Mouse (Mus musculus) small intestine, adult 2 months (tissue): ENCODE results near the gene Polr3a. TPM values are rescaled to one million over a fixed set of nuclear protein-coding genes. Genes with fewer than 3 reads are reported as not detected.

Experiments
- H3K27ac ChIP-seq: fragments of 200-500 bp; 2 replicates; pipeline ENCODE4 v1.5.1; 2012; ENCODE audit warnings: low read depth, low read length, control low read depth, inconsistent platforms; ENCODE audit not compliant: insufficient read depth
- H3K27me3 ChIP-seq: fragments of 200-500 bp; 2 replicates; pipeline ENCODE4 v1.6.1; 2012; ENCODE audit warnings: mild to moderate bottlenecking, moderate library complexity, low read length, inconsistent platforms; ENCODE audit not compliant: control insufficient read depth, insufficient read depth
- H3K36me3 ChIP-seq: fragments of 200-500 bp; 2 replicates; pipeline ENCODE4 v1.6.1; 2012; ENCODE audit warnings: mild to moderate bottlenecking, low read length, control low read depth, inconsistent platforms; ENCODE audit not compliant: control insufficient read depth, insufficient read depth
- H3K4me1 ChIP-seq: fragments of 200-500 bp; 2 replicates; pipeline ENCODE4 v1.6.1; 2012; ENCODE audit warnings: low read length, inconsistent platforms, mixed read lengths; ENCODE audit not compliant: control insufficient read depth, insufficient read depth, insufficient read length
- H3K4me3 ChIP-seq: fragments of 200-500 bp; 2 replicates; pipeline ENCODE4 v1.5.1; 2012; ENCODE audit warnings: low read depth, mild to moderate bottlenecking, control low read depth, inconsistent platforms, low read length, moderate library complexity
- CTCF ChIP-seq: fragments of 200-500 bp; IDR thresholded peaks from 2 replicates; pipeline ENCODE4 v1.5.1; 2012; ENCODE audit warnings: low read depth, mild to moderate bottlenecking, control low read depth, inconsistent platforms, low read length, moderate library complexity, mixed read lengths; ENCODE audit not compliant: insufficient replicate concordance, insufficient read length; ENCODE audit errors: extremely low read depth
- POLR2A ChIP-seq: fragments of 200-500 bp; IDR thresholded peaks from 2 replicates; pipeline ENCODE4 v1.6.1; 2012; ENCODE audit warnings: low read depth, mild to moderate bottlenecking, control low read depth, inconsistent platforms, low read length, moderate library complexity
- WGBS: fragments of 180-500 bp; shearing (Covaris S2); methylation state at CpG from one replicate; pipeline ENCODE4 v1.1.7; 2018; 5-methylcytosine and 5-hydroxymethylcytosine counted together
- polyA plus RNA-seq: library from polyadenylated mRNA; depleted of rRNA; stranded (reverse); fragments of >200 nt; gene quantifications from 2 replicates; pipeline ENCODE4 v1.2.3, GENCODE M21; 2012

Polr3a gene
- polyA plus RNA-seq, 1 experiment, result 3.8 TPM

DNA sequence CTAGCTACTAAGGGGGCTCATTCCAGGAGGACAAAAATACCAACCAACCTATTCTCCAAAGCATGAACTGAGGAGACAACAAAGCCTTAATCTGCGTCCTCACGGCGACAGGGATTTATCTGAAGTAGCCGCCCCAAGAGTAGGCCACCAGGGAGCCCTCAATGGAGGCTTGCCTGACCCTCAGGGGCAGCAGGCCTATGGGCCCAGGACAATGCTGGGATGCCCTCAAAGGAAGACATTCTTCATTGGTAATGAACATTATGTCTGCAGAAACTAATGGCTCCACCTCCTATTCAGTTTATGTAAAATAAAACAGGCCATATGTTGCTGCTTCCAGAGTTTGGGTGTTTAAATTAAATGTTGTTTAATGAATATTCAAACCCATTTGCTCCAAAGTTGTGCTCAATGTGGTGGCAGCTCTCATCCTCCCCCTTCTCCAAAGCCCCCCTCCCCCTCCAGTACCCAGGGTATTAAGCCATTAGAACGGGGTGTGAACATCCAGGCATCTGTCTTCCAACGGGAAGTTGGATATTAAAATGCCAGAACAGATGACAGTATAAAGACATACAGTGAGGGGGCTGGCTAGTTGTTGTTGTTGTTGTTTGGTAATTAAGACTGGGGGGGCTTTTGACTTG lies 25.8 kb upstream of the Polr3a start:
- Histone ChIP-seq H3K27ac (no peak overlapping the region), H3K27me3 (no peaks in the 10 kb centered on the region; the same call in 1 of the 2 replicates), H3K4me3 (no peak overlapping the region), H3K4me1 (no peaks in the 10 kb centered on the region), H3K36me3 (no peaks in the 10 kb centered on the region)
- WGBS, result 82% methylated on average over 6 of the region's 6 CpGs
- TF ChIP-seq POLR2A (no peak), CTCF (no peak)

DNA sequence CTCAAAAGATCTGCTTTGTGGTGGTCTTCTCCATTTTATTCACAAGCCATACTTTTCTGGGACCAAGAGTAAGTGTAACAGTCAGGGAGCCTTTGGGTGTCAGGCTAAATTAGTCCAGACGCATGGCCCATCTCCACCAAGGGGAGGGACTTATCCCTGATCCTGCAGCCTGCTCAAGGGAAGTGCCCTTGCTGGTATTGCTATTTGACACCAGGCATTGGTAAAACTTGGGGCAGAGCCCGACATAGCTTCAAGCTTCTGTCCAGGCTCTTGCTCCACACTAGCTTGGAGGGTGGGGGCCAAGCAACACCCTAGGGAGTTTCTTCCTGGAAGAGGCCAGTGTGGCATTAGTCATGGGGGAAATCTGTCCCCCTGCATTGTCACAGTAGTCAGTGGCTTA lies 23.8 kb upstream of the Polr3a start:
- TF ChIP-seq CTCF (no peak), POLR2A (no peak)
- 92% methylated on average over 2 of the region's 2 CpGs for WGBS
- Histone ChIP-seq H3K4me1 (no peaks in the 10 kb centered on the region), H3K27ac (no peak overlapping the region), H3K27me3 (no peaks in the 10 kb centered on the region; the same call in 1 of the 2 replicates), H3K4me3 (no peak overlapping the region), H3K36me3 (no peaks in the 10 kb centered on the region)

DNA sequence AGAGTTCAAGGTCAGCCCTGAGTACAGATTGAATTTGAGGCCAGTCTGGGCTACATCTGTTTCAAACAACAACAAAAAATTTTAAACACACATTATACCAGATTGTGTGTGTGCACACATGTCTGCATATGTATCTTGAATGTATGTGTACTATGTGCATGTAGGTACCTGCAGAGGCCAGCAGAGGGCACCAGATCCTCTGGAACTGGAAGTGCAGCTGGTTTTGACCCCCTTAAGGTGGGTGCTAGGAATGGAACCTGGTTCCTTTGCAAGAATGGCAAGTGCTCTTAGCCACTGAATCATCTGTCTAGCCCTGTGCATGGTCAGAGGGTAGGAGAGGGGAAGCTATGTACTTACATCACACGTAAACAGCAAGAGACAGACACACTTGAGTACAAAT lies 23.4 kb upstream of the Polr3a start:
- Histone ChIP-seq H3K4me1 (no peaks in the 10 kb centered on the region), H3K36me3 (no peaks in the 10 kb centered on the region), H3K4me3 (no peak overlapping the region), H3K27ac (no peak overlapping the region), H3K27me3 (no peaks in the 10 kb centered on the region; the same call in 1 of the 2 replicates)
- TF ChIP-seq CTCF (peak; percentile 52; the same call in 1 of the 2 replicates), POLR2A (no peak)
- WGBS, result 97% methylated on average over 1 of the region's 1 CpGs

DNA sequence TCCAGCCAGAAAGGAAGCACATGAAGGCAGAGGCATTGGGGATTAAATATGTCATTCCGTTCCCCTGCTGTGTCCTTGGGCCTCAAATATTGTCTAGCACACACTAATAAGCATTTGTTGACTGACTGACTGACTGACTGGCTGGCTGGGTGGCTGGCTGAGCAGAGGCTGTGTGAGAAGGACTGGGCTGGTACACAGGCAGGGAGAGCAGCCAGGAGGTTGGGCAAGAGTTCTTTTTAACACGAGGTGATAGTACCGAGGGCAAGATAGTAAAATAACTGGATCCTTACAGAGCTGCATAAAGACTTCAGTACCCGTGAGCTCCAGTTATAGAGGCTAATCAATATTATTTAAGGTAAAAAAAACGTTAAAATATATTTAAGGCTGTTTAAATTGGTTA lies 22.7 kb upstream of the Polr3a start:
- Histone ChIP-seq H3K4me1 (no peaks in the 10 kb centered on the region), H3K36me3 (no peaks in the 10 kb centered on the region), H3K27me3 (no peaks in the 10 kb centered on the region; the same call in 1 of the 2 replicates), H3K4me3 (no peak overlapping the region), H3K27ac (no peak overlapping the region)
- WGBS, result 39% methylated on average over 5 of the region's 5 CpGs
- TF ChIP-seq POLR2A (no peak), CTCF (no peak)

DNA sequence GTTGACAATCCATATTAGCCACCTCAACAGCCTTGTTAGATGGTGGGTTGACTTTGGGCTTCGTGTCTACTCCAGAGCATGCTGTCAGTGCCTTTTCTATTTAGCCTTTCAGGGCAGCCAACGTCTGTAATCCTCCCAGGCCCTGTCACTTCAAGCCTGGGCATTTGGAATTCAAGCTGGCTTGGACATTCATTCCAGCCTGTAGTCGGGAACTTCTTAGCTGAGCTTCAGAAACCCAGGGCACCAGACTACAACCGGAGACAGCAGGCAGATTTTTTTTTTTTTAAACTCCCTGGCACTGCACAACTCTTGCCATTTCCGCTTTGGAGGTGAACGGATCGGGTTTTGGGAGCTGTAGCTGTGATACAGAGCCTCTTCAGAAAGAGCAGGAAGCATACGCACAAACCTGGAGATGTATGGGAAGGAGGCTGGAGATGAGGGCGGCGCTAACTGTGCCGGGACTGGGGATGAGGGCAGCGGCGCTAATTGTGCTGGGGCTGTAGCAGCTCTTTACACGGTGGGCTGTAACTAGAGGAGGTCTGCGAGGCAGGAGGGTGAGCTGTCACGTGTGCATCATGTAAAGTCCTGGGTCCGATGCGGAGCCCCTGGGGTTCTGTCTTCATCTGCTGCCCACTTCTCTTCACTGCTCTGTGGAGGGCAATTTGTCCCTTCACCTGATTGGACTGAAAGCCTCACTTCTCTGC lies 21.4 kb upstream of the Polr3a start:
- no peak overlapping the region for H3K4me3 ChIP-seq
- 23% methylated on average over 18 of the region's 18 CpGs for WGBS
- no peaks in the 10 kb centered on the region for H3K4me1 ChIP-seq
- no peak for TF ChIP-seq CTCF
- no peak for TF ChIP-seq POLR2A
- H3K36me3 ChIP-seq, result no peaks in the 10 kb centered on the region
- H3K27ac ChIP-seq, result no peak overlapping the region
- no peaks in the 10 kb centered on the region; the same call in 1 of the 2 replicates for H3K27me3 ChIP-seq

DNA sequence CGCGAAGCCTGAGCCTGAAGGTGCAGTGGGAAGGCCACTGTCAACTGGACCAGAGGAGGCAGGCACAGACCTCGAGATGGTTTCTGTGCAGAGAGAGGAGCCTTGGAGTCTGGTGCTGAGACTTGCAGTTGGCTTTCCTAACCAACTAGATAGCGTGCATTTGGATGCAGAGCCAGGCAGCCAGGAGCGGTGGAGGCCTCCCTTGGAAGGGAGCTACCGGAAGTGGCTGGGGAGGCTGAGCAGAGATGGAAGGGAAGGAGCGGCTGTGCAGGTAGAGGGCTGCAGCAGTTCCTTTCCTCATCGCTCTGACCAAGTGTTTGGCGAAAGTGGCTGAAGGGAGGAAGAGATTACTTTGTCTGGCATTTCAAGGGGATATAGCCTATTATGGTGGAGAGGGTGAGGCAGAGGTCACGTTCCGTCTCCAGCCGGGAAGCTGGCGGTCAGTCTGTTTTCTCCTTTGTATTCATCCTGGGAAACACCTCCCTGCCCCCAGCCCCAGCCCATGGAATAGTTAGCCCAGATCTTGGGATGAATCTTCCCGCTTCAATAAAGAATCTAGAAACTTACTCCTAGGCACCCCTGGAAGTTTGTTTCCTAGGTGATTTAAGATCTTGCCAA lies 20.7 kb upstream of the Polr3a start:
- 43% methylated on average over 14 of the region's 14 CpGs for WGBS
- Histone ChIP-seq H3K4me1 (no peaks in the 10 kb centered on the region), H3K27ac (no peak overlapping the region), H3K36me3 (no peaks in the 10 kb centered on the region), H3K4me3 (no peak overlapping the region), H3K27me3 (no peaks in the 10 kb centered on the region; the same call in 1 of the 2 replicates)
- no peak for TF ChIP-seq CTCF
- TF ChIP-seq POLR2A, result no peak

DNA sequence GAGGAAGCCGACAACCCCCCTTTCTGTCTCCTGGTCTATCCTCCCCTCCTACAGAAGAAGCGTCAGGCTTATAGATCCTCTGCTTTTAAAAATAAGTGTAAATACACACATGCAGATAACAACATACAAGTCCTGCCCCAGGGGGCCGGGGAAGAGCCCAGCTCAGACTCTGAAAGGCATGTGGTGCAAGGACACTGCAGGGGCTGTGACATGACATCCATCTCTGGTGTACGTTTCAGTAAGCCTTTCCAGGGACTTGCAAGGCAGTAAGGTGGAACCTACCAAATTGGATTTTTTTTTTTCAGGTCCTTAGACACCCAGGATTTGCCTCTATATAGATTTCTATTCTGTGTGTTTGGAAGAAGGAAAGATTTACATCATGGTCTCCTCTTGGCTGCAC lies 14.4 kb upstream of the Polr3a start:
- Histone ChIP-seq H3K4me1 (no peaks in the 10 kb centered on the region), H3K27me3 (no peaks in the 10 kb centered on the region), H3K36me3 (peaks cover 30% of the 10 kb centered on the region), H3K4me3 (no peak overlapping the region), H3K27ac (no peak overlapping the region)
- 80% methylated on average over 4 of the region's 4 CpGs for WGBS
- no peak for TF ChIP-seq POLR2A
- no peak for TF ChIP-seq CTCF
